Mouse (Mus musculus) heart, embryonic 10.5 days (tissue): Measurements from ENCODE around the gene Tk1. TPM values are rescaled to one million over a fixed set of nuclear protein-coding genes. Genes with fewer than 3 reads are reported as not detected.

Source experiments
- polyA plus RNA-seq: library from polyadenylated mRNA; unstranded; fragments of >200 nt; fragmentation: Nextera tagmentation; extraction: Ambion mirVana; gene quantifications from 2 replicates; pipeline ENCODE4 v1.2.1, GENCODE M21; 2016

Tk1 gene
- polyA plus RNA-seq, 1 experiment from 2014 or later: 134 TPM

Other genes with a start within 250 kb of the Tk1 start
- 6.1 and 7.4 TPM in 2 replicates for gene Tnrc6c, start 171.8 kb downstream of the Tk1 start, polyA plus RNA-seq
- 3.7 and 3.9 TPM in 2 replicates for gene Tmc8, start 44.0 kb downstream of the Tk1 start, polyA plus RNA-seq
- gene Tmc6, start 43.9 kb downstream of the Tk1 start, polyA plus RNA-seq: 30.6 and 33.3 TPM in 2 replicates
- 4.3 and 4.8 TPM in 2 replicates for gene 6030468B19Rik, start 28.4 kb downstream of the Tk1 start, polyA plus RNA-seq
- 1.1 TPM in 2 replicates for gene Gm20708, start 16.4 kb downstream of the Tk1 start, polyA plus RNA-seq
- gene Syngr2, start 16.4 kb downstream of the Tk1 start, polyA plus RNA-seq: 68.1 and 76.3 TPM in 2 replicates
- gene Afmid, start 168 bp downstream of the Tk1 start, polyA plus RNA-seq: 8.8 and 13.5 TPM in 2 replicates
- gene Birc5, start 23.2 kb upstream of the Tk1 start, polyA plus RNA-seq: 275 and 334 TPM in 2 replicates
- gene Tmem235, start 34.7 kb upstream of the Tk1 start, polyA plus RNA-seq: not detected in 2 replicates
- 4.0 and 4.3 TPM in 2 replicates for gene Tha1, start 47.4 kb upstream of the Tk1 start, polyA plus RNA-seq
- gene Socs3, start 144.0 kb upstream of the Tk1 start, polyA plus RNA-seq: 6.9 and 10.6 TPM in 2 replicates
- 34.0 and 38.5 TPM in 2 replicates for gene Pgs1, start 160.2 kb upstream of the Tk1 start, polyA plus RNA-seq